Mouse (Mus musculus) kidney, postnatal 4 days (tissue): ENCODE data around the gene Dnajc12.
"Not testable (repeated sequence)": the region's sequence is repeated elsewhere in the genome, so short reads cannot be mapped to it uniquely, and the experiment has no call there.

Source experiments
- DNase-seq, 2 experiments: peaks; one replicate each; pipeline ENCODE4 v3.0.0; 2021; ENCODE audit warnings: mixed read lengths in 2 of 2

The Dnajc12 gene

DNA sequence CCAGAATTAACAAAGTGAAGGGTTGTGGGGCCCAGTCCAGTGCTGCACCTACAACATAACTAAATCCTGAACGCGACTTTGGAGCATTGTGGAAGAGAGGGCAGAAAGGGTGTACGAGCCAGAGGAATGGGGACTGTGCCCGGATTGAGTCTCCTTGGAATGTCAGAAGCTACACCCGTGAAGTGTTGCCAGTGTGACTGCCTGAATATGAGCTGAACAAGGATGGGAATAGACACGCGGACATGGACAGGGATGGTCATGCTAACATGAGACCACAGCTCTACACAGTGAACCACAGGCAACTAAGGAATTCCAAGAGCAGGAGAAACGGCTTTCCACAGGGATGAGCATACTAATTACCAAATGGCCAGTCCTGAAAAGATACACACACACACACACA is 49.9 kb downstream of the Dnajc12 start:
- DNase-seq = peak in 1 of 2 experiments; percentile 0

DNA sequence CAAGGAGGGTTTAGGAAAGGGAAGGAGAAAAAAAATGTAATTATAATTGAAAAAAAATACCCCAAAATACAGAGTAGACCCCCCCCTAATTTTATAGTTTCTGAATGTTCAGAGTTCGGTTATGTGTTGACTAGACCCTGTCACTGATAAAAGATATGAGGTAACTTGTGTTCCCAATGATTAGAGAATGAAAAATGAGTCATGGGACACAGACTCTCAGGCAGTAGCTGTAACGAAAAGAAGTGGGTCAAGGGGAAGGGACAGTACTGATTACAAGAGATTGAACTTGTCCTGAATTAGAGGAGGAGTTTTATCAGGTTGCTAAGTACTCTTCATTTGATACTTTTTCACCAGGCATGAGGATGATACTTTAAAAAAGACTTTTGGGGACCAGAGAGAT is 50.6 kb downstream of the Dnajc12 start:
- DNase-seq = no peak

DNA sequence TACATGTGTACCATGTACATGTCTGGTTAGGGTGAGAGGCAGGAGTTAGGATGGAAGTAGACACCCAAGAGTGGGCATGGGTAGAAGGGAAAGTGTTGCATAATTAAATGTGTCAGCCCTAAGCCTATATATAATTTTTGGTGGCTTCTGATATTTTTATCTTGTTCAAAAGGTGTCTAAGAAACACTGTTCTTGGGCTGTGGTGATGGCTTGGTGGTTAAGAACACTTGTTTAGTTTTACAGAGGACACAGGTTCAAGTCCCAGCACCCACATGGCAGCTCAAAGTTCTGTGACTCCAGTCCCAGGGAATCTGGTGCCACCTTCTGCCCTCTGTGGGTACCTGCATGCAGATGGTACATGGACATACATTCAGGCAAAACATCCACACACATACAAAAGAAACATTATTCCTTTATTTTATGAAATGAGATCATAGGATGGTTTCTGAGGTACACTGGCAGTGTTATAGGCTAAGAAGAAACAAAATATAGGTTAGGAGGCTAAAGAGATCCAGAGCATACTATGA is 56.6 kb downstream of the Dnajc12 start:
- DNase-seq = no peak

DNA sequence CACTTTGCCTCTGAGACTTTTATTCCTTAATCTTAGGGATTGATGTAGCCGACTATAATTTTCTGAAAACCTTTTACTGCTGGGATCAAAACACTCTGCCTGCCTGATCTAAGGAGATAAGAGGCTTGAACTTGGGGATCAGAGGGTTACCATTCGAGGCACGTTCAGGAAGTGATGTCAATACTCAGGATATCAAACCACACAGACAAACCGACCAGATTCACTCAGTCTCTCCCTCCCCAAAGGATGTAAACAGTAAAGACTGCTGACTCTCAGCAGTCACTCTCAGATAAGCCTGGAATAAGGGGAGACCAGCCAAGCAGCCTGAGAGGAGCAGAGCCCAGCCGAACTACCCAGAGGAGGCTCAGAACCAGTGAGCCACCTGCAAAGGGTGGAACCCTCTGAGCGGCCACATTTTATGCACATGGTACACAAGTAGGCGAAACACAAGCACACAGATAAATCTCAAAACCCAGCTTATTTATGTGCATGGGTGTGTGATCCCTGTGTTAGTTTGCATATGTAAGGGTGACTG is 57.5 kb downstream of the Dnajc12 start:
- DNase-seq = no peak

DNA sequence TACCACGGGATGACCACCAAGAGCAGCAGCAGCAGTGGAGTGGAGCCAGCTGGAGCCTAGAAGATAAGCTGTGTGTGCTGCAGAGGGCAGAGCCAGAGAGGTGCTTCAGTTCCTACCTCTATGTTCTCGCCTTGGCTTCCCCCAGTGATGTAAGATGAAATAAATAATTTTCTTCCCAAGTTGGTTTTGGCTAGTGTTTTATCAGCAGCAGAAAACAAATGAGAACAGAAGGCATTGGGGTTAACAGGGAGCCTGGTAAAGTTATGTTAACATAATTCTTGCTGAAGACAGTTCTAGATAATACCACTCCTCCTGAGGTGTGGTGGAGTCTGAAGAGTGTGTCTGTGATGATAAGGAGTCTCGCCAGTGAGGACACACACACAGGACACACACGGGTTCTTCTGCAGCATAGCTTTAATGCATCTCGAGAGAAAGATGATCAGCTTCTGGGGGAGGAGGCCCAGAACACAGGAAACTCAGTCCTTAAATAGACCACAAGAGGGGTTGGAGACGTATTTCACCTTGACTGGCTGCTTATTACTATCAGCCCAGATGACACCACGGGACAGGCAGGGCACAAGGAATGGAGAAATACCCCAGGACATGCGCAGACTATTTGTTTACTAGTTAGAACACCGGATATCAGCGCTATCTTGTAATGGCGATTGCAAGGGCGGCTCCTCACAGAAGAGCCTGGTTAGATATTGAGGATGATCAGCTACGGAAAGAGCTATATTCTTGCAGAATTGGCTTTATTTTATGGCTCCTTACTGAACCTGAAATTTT is 62.6 kb downstream of the Dnajc12 start:
- DNase-seq = not testable (repeated sequence)

DNA sequence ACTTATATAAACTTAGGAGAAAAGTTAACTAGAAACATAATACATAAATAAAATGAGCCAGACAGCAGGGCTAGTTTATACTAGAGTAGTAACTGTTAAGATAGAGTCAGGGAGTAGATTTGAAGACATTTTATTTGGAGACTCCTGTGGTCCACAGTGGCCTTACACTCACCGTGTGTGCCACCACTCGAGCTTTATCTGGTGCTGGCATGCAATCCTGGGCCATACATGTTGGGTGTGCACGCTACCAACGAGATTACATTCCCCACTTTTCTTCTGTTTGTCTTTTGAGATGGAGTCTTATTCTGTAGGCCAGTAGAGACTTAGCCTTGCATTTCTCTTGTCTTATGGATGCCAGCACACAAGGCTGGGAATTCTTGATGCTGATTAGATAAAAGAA is 71.7 kb downstream of the Dnajc12 start:
- DNase-seq = no peak

DNA sequence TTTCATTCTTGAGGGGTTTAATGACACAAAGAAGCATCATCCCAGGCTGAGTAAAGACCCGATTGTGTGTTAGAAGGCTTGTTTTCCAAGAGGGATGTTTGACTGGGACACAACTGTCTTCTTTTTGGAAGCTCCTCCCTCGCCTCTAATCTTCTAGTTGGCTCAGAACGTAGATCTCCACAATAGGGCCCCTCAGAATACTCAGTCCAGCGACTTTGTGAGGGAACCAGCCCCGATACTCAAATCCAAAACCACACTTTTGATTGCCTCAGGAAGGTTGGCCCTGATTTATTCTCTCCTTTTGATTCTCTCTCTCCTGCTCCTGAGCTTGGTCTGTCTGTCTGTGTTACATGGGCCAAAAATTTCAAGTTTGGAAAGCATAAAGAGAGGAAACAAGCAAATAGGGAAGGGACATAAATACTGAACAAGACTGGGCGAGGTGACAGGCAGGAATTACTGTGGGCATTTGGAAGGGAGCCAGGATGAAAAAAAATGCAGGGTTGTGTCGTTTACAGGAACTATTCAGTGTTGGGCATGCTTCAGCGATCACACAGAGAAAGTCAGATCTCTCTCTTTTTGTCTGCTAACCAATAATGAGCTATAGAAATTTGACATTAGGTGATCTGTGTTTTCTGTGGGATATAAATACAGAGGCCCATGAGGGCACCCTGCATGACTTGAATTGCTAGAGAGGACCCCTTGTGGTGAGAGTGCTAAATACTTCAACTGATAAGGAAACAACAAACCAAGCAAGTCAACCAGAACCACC is 73.1 kb downstream of the Dnajc12 start:
- peak; percentile 11 to 48 for DNase-seq

DNA sequence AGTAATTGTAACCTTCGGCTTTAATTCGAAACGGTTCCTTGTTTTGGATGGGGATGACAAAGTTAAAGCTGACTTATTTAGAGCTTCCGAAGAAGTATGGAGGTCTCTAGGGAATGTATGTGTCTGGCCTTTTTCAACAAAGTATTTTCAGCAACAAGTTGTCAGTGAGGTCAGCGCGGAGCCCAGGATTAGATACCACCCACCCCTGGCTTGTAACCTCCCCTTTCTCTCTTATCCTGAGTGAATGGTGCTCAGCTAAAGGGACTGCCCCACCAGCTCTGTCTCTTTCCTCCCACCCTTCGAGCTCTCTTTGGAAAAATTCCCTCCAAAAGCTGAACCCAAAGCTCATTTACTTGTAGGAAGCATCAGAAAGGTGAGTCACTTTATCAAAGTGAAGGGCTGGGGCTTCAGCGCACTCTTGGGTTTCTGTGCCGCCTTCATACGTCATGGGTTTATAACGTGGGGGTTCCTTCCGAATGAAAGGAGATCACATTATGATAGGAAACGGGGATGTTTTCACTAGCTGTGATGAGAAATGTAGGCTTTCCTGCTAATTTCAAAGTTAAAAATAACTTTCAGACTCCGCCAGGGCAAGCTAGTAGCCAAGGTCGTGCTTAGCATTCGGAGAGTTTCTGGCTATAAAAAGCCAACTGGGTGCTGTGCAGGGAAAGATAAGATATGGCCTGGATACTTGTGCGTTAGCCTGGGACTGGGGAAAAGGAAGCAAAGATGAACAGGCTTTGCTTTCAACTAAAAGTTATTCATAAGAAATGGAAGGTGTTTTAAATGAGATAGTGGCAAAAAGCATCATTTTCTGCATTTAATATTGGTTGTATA is 75.3 kb downstream of the Dnajc12 start:
- peak in 1 of 2 experiments; percentile 13 for DNase-seq
